ENCODE assay signal across 20 mouse cellular contexts in the genomic region with DNA sequence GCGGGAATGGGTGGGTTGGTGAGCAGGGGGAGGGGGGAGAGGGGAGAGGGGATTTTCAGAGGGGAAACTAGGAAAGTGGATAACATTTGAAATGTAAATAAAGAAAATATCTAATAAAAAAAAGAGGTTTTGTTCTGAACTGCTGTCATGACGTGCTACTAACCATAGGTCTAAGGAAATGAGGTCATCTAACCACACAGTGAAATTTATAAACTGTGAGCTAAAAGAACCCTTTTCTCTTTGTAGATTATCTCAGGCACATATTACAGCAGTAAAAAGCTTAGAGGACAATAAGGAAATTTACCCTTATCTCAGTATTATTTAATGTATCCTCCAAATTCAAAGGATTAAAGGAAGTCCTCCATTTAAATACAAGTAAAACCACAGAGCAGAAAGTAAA.
DNase-seq lines count a peak whose midpoint lies in the region; TF ChIP-seq lines count a peak whose summit lies in the region.
"Had no signal": no experiment of that assay in that cellular context is flagged by ENCODE, and none has a peak within 500 bp of the region (broad histone marks: within the 10 kb centered on the region; RNA-seq: fewer than 3 reads in every experiment).

No protein-coding gene starts in this region.

- H3K4me3 ChIP-seq in layer of hippocampus, adult 2 months, result no peak overlapping the region
- no peak overlapping the region for H3K4me3 ChIP-seq in CH12.LX (replicated peaks in 1 of 3; ENCODE audit: low read depth in 2 of 3, low read length in 2 of 3, poor library complexity in 1 of 3)
- H3K4me3 ChIP-seq: embryonic facial prominence, embryonic 15.5 days; forebrain, embryonic 15.5 days; heart, embryonic 10.5 days; hindbrain, embryonic 13.5 days had no signal

- dilution Hi-C loops in CH12.LX (cut with MboI; ENCODE audit: extremely low pct_ligation_motif_present, extremely low pct_unique_long_range_greater_than_20kb, low sequenced_read_pairs), result no loop called here

- no peak for TF ChIP-seq CTCF in layer of hippocampus, adult 2 months (conservative IDR thresholded peaks at IDR 0.05)
- no peak for TF ChIP-seq CTCF in CH12.LX (conservative IDR thresholded peaks at IDR 0.05 in 1 of 2, IDR thresholded peaks at IDR 0.05 in 1 of 2; ENCODE audit: low read depth in 2 of 2, low read length in 2 of 2)

- peak overlapping the region; percentile 29 for H3K27ac ChIP-seq in layer of hippocampus, adult 2 months
- H3K27ac ChIP-seq in CH12.LX (ENCODE audit: insufficient read depth, low read depth), result no peak overlapping the region
- H3K27ac ChIP-seq: embryonic facial prominence, embryonic 15.5 days; forebrain, embryonic 15.5 days; heart, embryonic 10.5 days; hindbrain, embryonic 13.5 days; hindbrain, postnatal 0 days had no signal

- TF ChIP-seq RAD21 in CH12.LX (IDR thresholded peaks at IDR 0.05; ENCODE audit: low read depth, low read length), result no peak

- H3K9ac ChIP-seq in CH12.LX (ENCODE audit: insufficient read depth, low read depth), result no peak overlapping the region
- H3K9ac ChIP-seq: embryonic facial prominence, embryonic 15.5 days; forebrain, embryonic 15.5 days; hindbrain, embryonic 13.5 days had no signal

- H3K4me1 ChIP-seq in CH12.LX (ENCODE audit: control insufficient read depth in 1 of 2, insufficient read depth in 2 of 2), result peaks cover 0 to 12% of the 10 kb centered on the region in 2 experiments; a peak in 2 of 4 replicates
- H3K4me1 ChIP-seq: embryonic facial prominence, embryonic 15.5 days; forebrain, embryonic 15.5 days; hindbrain, embryonic 13.5 days had no signal

- TF ChIP-seq EP300 in CH12.LX (IDR thresholded peaks at IDR 0.05; ENCODE audit: low read length), result peak; percentile 19; the same call in 1 of the 2 replicates

- intact Hi-C loops in left cerebral cortex, postnatal 25 days (cut with DNase I), result no loop called here

- H3K79me2 ChIP-seq in CH12.LX (replicated peaks; ENCODE audit: control insufficient read depth, extremely low read depth, insufficient read depth, poor library complexity, severe bottlenecking), result no peaks in the 10 kb centered on the region

- no peaks in the 10 kb centered on the region for H3K36me3 ChIP-seq in CH12.LX (replicated peaks in 1 of 2; ENCODE audit: control insufficient read depth in 1 of 2, insufficient read depth in 1 of 2, low read length in 1 of 2)
- H3K36me3 ChIP-seq: embryonic facial prominence, embryonic 15.5 days; forebrain, embryonic 15.5 days; heart, embryonic 10.5 days; hindbrain, embryonic 13.5 days had no signal

- DNase-seq in layer of hippocampus, adult 2 months (ENCODE audit: low spot score in 2 of 2), result no peak
- DNase-seq in layer of hippocampus, adult 11-12 months (ENCODE audit: low spot score), result no peak
- DNase-seq in CH12.LX (ENCODE audit: extremely low read depth), result no peak
- peak; percentile 47 for DNase-seq in induced T-regulatory cell, adult 2 months (ENCODE audit: low read depth)
- no peak for DNase-seq in left cerebral cortex, postnatal 25 days (ENCODE audit: low spot score in 2 of 2)
- no peak for DNase-seq in kidney, adult 18-20 months
- DNase-seq in heart, adult 18-20 months, result no peak
- DNase-seq: adrenal gland, adult 2 months; adrenal gland, postnatal 25 days; cerebellum, adult 18-20 months; cerebellum, adult 9-11 months; embryo, embryonic 11 days; gastrocnemius, postnatal 36 days; heart, adult 11 months; heart, postnatal 4 days had no signal

- H3K9me3 ChIP-seq in CH12.LX (replicated peaks; ENCODE audit: low read length), result no peaks in the 10 kb centered on the region
- H3K9me3 ChIP-seq: embryonic facial prominence, embryonic 15.5 days; forebrain, embryonic 15.5 days; heart, embryonic 10.5 days; hindbrain, embryonic 13.5 days had no signal

- in situ Hi-C loops in CH12.LX (cut with MboI; ENCODE audit: low pct_ligation_motif_present, low pct_unique_long_range_greater_than_20kb, low sequenced_read_pairs), result no loop called here

- no peak overlapping the region for H3K4me2 ChIP-seq in CH12.LX (ENCODE audit: insufficient read depth, low read depth, poor library complexity, severe bottlenecking)
- H3K4me2 ChIP-seq: embryonic facial prominence, embryonic 15.5 days; forebrain, embryonic 15.5 days; hindbrain, embryonic 13.5 days had no signal

- H3K27me3 ChIP-seq in CH12.LX (replicated peaks), result no peaks in the 10 kb centered on the region
- H3K27me3 ChIP-seq: embryonic facial prominence, embryonic 15.5 days; forebrain, embryonic 15.5 days; hindbrain, embryonic 13.5 days had no signal

- no peak for TF ChIP-seq POLR2A in CH12.LX (IDR thresholded peaks at IDR 0.05; ENCODE audit: low read depth, low read length)

TF ChIP-seq in CH12.LX, 34 proteins besides CTCF, POLR2A, EP300 and RAD21:
- TF ChIP-seq TBP (conservative IDR thresholded peaks at IDR 0.05; ENCODE audit: low read depth, low read length) (no peak), NELFE (IDR thresholded peaks at IDR 0.05; ENCODE audit: low read depth, low read length) (no peak), NRF1 (IDR thresholded peaks at IDR 0.05; ENCODE audit: low read depth, low read length) (no peak), MAZ (IDR thresholded peaks at IDR 0.05; ENCODE audit: low read depth, low read length) (no peak), USF2 (conservative IDR thresholded peaks at IDR 0.05; ENCODE audit: low read depth, low read length) (no peak), HCFC1 (IDR thresholded peaks at IDR 0.05; ENCODE audit: low read depth, low read length) (no peak), ZMIZ1 (IDR thresholded peaks at IDR 0.05; ENCODE audit: low read depth, low read length) (no peak), SMC3 (IDR thresholded peaks at IDR 0.05; ENCODE audit: low read depth, low read length) (no peak)
